Mouse (Mus musculus): ENCODE measurements around the gene Nup85.

DNA sequence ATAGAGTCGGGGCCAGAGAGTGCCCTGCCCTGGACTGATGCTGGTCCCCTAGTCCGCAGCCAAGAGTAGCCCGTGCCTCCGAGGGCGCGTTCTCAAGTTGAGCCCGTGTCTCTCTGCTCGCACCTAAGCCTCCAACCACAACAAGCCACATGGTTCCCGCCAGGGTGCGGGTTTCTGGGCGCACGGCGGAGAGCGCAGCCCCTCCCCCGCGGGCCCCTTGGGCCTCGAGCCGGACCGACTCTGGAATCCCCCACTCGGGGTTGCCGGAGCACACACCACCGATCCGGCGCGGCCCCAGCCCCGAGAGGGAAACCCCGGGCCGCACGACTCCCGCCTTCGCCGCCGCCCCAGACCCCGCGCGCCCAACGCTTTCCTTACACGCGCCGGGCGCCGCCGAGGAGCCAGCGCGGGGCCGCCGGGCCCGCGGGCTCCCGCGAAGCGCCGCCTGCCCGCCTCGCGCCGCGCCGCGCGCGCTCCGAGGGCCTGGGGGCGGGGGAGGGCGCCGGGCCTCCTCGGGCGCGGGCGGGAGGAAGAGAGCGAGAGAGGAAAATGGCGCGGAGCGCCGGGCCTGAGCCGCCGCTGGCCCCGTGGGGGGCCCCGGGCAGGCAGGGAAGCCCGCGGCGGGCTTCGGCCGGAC is 28.7 kb upstream of the Nup85 start:
- no peak for TF ChIP-seq CTCF (IDR thresholded peaks at IDR 0.05; ENCODE audit: low read depth)
- TF ChIP-seq EP300 (IDR thresholded peaks at IDR 0.05; ENCODE audit: low read depth) = no peak
